Mouse (Mus musculus) cortical plate, adult 2 months (tissue): ENCODE measurements around the gene Trim47. TPM values are rescaled to one million over a fixed set of nuclear protein-coding genes. Genes with fewer than 3 reads are reported as not detected.
"Not testable (repeated sequence)": the region's sequence is repeated elsewhere in the genome, so short reads cannot be mapped to it uniquely, and the experiment has no call there.

ENCODE experiments used
- H3K27ac ChIP-seq: fragments of 200-500 bp; 2 replicates; pipeline ENCODE4 v1.5.1; 2012; ENCODE audit warnings: low read length, control low read depth, inconsistent platforms; ENCODE audit not compliant: insufficient read depth
- H3K4me1 ChIP-seq: fragments of 200-500 bp; 2 replicates; pipeline ENCODE4 v1.6.1; 2011; ENCODE audit warnings: low read length; ENCODE audit not compliant: control insufficient read depth, insufficient read depth
- H3K4me3 ChIP-seq: fragments of 200-500 bp; 2 replicates; pipeline ENCODE4 v1.5.1; 2011; ENCODE audit warnings: mild to moderate bottlenecking, low read length, control low read depth; ENCODE audit not compliant: insufficient read depth
- CTCF ChIP-seq: fragments of 200-500 bp; IDR thresholded peaks from 2 replicates; pipeline ENCODE4 v1.5.1; 2011; ENCODE audit warnings: mild to moderate bottlenecking, control low read depth, low read length; ENCODE audit not compliant: insufficient read depth; ENCODE audit errors: extremely low read depth
- POLR2A ChIP-seq: fragments of 200-500 bp; IDR thresholded peaks from 2 replicates; pipeline ENCODE4 v1.6.1; 2011; ENCODE audit warnings: mild to moderate bottlenecking, low read length, control low read depth; ENCODE audit not compliant: insufficient read depth; ENCODE audit errors: extremely low read depth
- polyA plus RNA-seq: library from polyadenylated mRNA; depleted of rRNA; stranded (reverse); fragments of >200 nt; gene quantifications from 2 replicates; pipeline ENCODE4 v1.2.3, GENCODE M21; 2012

The Trim47 gene
- polyA plus RNA-seq, 1 experiment = 6.2 TPM

- Histone ChIP-seq H3K4me3 (no peak overlapping the region), H3K27ac (no peak overlapping the region), H3K4me1 (peaks cover 4% of the 10 kb centered on the region)
- TF ChIP-seq CTCF (no peak), POLR2A (no peak)
Observed at GRCm38 (mm10) chr11:116129091-116129790, 2.2 kb upstream of the Trim47 start.

- Histone ChIP-seq H3K27ac (no peak overlapping the region), H3K4me1 (peaks cover 4% of the 10 kb centered on the region), H3K4me3 (no peak overlapping the region)
- no peak for TF ChIP-seq CTCF
- no peak for TF ChIP-seq POLR2A
Observed at GRCm38 (mm10) chr11:116127986-116128385, 976 bp upstream of the Trim47 start.

GRCm38 (mm10) chr11:116126261-116126660, 749 bp downstream of the Trim47 start:
- Histone ChIP-seq H3K27ac (no peak overlapping the region), H3K4me3 (no peak overlapping the region), H3K4me1 (peaks cover 4% of the 10 kb centered on the region)
- TF ChIP-seq CTCF (no peak), POLR2A (no peak)

- not testable (repeated sequence) for H3K4me3 ChIP-seq, H3K27ac ChIP-seq, H3K4me1 ChIP-seq
Observed at GRCm38 (mm10) chr11:116121731-116122245, 5.2 kb downstream of the Trim47 start.

- Histone ChIP-seq H3K4me1 (no peaks in the 10 kb centered on the region), H3K27ac (no peak overlapping the region), H3K4me3 (no peak overlapping the region)
- TF ChIP-seq CTCF (no peak), POLR2A (no peak)
Observed at GRCm38 (mm10) chr11:116117819-116118218, 9.2 kb downstream of the Trim47 start.

GRCm38 (mm10) chr11:116117241-116117640, 9.8 kb downstream of the Trim47 start:
- no peak overlapping the region for H3K4me3 ChIP-seq
- H3K27ac ChIP-seq = no peak overlapping the region
- no peak for TF ChIP-seq CTCF
- TF ChIP-seq POLR2A = no peak
- no peaks in the 10 kb centered on the region for H3K4me1 ChIP-seq

GRCm38 (mm10) chr11:116111611-116112203, 15.3 kb downstream of the Trim47 start:
- no peak for TF ChIP-seq POLR2A
- TF ChIP-seq CTCF = no peak
- Histone ChIP-seq H3K4me3 (no peak overlapping the region), H3K27ac (no peak overlapping the region), H3K4me1 (no peaks in the 10 kb centered on the region)

GRCm38 (mm10) chr11:116111067-116111466, 15.9 kb downstream of the Trim47 start:
- H3K27ac ChIP-seq = no peak overlapping the region
- no peak for TF ChIP-seq POLR2A
- TF ChIP-seq CTCF = no peak
- H3K4me1 ChIP-seq = no peaks in the 10 kb centered on the region
- no peak overlapping the region for H3K4me3 ChIP-seq

GRCm38 (mm10) chr11:116110540-116110939, 16.5 kb downstream of the Trim47 start:
- peak overlapping the region; percentile 44 for H3K4me3 ChIP-seq
- peak overlapping the region; percentile 54; the same call in 1 of the 2 replicates for H3K27ac ChIP-seq
- no peaks in the 10 kb centered on the region for H3K4me1 ChIP-seq
- TF ChIP-seq CTCF (no peak), POLR2A (no peak)

GRCm38 (mm10) chr11:116110131-116110530, 16.9 kb downstream of the Trim47 start:
- Histone ChIP-seq H3K4me3 (peak overlapping the region; percentile 44), H3K27ac (peak overlapping the region; percentile 92), H3K4me1 (no peaks in the 10 kb centered on the region)
- no peak for TF ChIP-seq CTCF
